Mouse (Mus musculus) midbrain, embryonic 14.5 days (tissue): ENCODE measurements around the gene Fmod. TPM values are rescaled to one million over a fixed set of nuclear protein-coding genes. Genes with fewer than 3 reads are reported as not detected.

ENCODE experiments used
- ATAC-seq: fragments of 200-750 bp; cut with Nextera tagmentation; 2 replicates; pipeline ENCODE4 v1.8.0; 2017; ENCODE audit warnings: moderate number of reproducible peaks, moderate library complexity; ENCODE audit not compliant: low FRiP score, low TSS enrichment
- DNase-seq: peaks from one replicate; pipeline ENCODE4 v3.0.0-alpha.2; 2015
- H3K27ac ChIP-seq: fragments of 300-500 bp; sonication (generic); replicated peaks from 2 replicates; pipeline ENCODE4 v1.5.1; 2014; ENCODE audit warnings: mild to moderate bottlenecking, low read depth, low read length, moderate library complexity
- H3K27me3 ChIP-seq: fragments of 300-500 bp; sonication (generic); 2 replicates; pipeline ENCODE4 v1.6.1; 2014; ENCODE audit warnings: low read length, control low read depth, mixed read lengths; ENCODE audit not compliant: control insufficient read depth, insufficient read depth
- H3K36me3 ChIP-seq: fragments of 300-500 bp; sonication (generic); 2 replicates; pipeline ENCODE4 v1.6.1; 2014; ENCODE audit warnings: low read length, control low read depth; ENCODE audit not compliant: control insufficient read depth, insufficient read depth
- H3K4me1 ChIP-seq: fragments of 300-500 bp; sonication (generic); 2 replicates; pipeline ENCODE4 v1.6.1; 2014; ENCODE audit warnings: mild to moderate bottlenecking, antibody characterized with exemption, low read length, control low read depth; ENCODE audit not compliant: control insufficient read depth, insufficient read depth
- H3K4me2 ChIP-seq: fragments of 300-500 bp; sonication (generic); 2 replicates; pipeline ENCODE4 v1.6.1; 2014; ENCODE audit warnings: mild to moderate bottlenecking, low read length, moderate library complexity
- H3K4me3 ChIP-seq: fragments of 300-500 bp; sonication (generic); replicated peaks from 2 replicates; pipeline ENCODE4 v1.5.1; 2014; ENCODE audit warnings: low read depth, low read length
- H3K9ac ChIP-seq: fragments of 300-500 bp; sonication (generic); replicated peaks from 2 replicates; pipeline ENCODE4 v1.6.1; 2014; ENCODE audit warnings: mild to moderate bottlenecking, low read length, moderate library complexity
- H3K9me3 ChIP-seq: fragments of 300-500 bp; sonication (generic); 2 replicates; pipeline ENCODE4 v1.6.1; 2016; ENCODE audit warnings: low read length, control low read depth, mixed read lengths; ENCODE audit not compliant: control insufficient read depth
- whole genome bisulfite sequencing: fragments of 180-500 bp; shearing (Covaris S2); extraction: QIAGEN DNeasy Blood & Tissue Kit; methylation state at CpG from one replicate; pipeline ENCODE4 v1.1.7; 2014; 5-methylcytosine and 5-hydroxymethylcytosine counted together
- polyA plus RNA-seq: library from polyadenylated mRNA; unstranded; fragments of >200 nt; fragmentation: Nextera tagmentation; extraction: Ambion mirVana; gene quantifications from 2 replicates; pipeline ENCODE4 v1.2.1, GENCODE M21; 2014

Fmod gene
- polyA plus RNA-seq, 1 experiment from 2014 or later, result 6.4 TPM

- no peaks in the 10 kb centered on the region for H3K27me3 ChIP-seq
- peaks cover 47% of the 10 kb centered on the region for H3K4me1 ChIP-seq
- H3K4me3 ChIP-seq, result peak overlapping the region; percentile 33
- H3K4me2 ChIP-seq, result peak overlapping the region; percentile 80
- peak overlapping the region; percentile 39; the same call in 1 of the 2 replicates for H3K9ac ChIP-seq
- no peak for ATAC-seq
- H3K27ac ChIP-seq, result peak overlapping the region; percentile 94
- H3K9me3 ChIP-seq, result no peaks in the 10 kb centered on the region
- no peaks in the 10 kb centered on the region for H3K36me3 ChIP-seq
- WGBS, result 70% methylated on average over 16 of the region's 16 CpGs
- no peak for DNase-seq
Measured at GRCm38 (mm10) chr1:134059739-134060695, 23.0 kb downstream of the Fmod start.

DNA sequence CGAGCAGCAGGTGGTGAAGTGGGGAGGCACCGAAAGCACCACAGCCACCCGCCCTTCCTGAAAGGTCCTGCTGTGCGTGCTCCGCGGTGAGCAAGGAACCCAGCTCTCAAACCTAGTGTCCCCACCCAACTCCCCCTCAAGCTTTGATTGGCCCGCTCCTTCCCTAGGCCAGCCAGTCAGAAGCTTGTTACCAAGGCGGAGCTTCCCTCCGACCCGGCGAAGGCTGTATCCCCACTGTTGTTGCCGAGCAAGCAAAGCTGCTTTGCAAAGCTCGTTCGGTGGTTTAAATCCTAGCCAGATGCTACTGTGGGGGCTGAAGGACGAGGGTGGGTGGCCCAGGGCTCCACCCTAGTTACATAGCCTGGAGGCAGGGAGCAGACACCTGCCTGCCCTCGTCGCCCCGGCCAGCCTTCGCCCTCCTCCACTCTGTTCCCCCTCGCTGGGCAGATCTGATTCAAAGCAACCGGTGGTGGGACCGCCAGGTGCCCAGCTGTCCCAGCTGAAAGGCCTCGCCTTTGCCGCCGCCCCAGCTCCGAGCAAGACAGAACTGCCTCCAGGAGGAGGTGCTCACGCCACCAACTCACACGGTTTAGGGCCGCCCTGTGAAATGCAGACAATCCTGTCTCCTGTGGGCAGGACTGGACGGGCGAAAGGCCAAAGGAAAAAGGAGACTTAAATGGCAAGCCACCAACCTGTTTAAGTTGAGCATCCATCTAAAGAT lies 24.0 kb downstream of the Fmod start:
- Histone ChIP-seq H3K4me3 (peak overlapping the region; percentile 33), H3K9me3 (no peaks in the 10 kb centered on the region), H3K27ac (peak overlapping the region; percentile 94), H3K4me1 (peaks cover 56% of the 10 kb centered on the region), H3K27me3 (no peaks in the 10 kb centered on the region), H3K4me2 (peak overlapping the region; percentile 80), H3K36me3 (no peaks in the 10 kb centered on the region), H3K9ac (peak overlapping the region; percentile 62)
- ATAC-seq, result peak; percentile 75
- 1% methylated on average over 31 of the region's 31 CpGs for WGBS
- peak; percentile 93 for DNase-seq

DNA sequence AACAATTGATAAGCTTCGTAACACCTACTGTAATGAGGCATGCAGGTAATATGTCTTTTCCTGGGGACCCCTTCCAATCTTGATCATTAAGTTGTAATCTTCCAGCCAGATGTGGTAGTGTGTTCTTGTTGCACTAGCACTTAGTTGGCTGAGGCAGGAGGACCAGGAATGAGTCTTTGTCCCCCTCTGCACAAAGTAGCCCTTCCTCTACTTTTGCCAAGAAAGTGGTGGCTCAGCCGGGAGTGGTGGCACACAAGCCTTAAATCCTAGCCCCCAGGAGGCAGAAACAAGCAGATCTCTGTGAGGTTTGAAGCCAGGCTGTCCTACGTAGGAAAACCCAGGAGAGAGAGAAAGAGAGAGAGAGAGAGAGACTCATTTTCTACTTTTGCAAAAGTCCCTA lies 24.9 kb downstream of the Fmod start:
- peak overlapping the region; percentile 94 for H3K27ac ChIP-seq
- WGBS, result 33% methylated on average over 3 of the region's 3 CpGs
- no peaks in the 10 kb centered on the region for H3K36me3 ChIP-seq
- H3K4me2 ChIP-seq, result peak overlapping the region; percentile 80; the same call in 1 of the 2 replicates
- H3K4me1 ChIP-seq, result peaks cover 63% of the 10 kb centered on the region
- DNase-seq (no peak), ATAC-seq (no peak)
- H3K4me3 ChIP-seq, result no peak overlapping the region
- H3K9ac ChIP-seq, result no peak overlapping the region
- no peaks in the 10 kb centered on the region for H3K9me3 ChIP-seq
- no peaks in the 10 kb centered on the region for H3K27me3 ChIP-seq

- H3K27me3 ChIP-seq, result no peaks in the 10 kb centered on the region
- peaks cover 68% of the 10 kb centered on the region for H3K4me1 ChIP-seq
- ATAC-seq (peak; percentile 60), DNase-seq (peak; percentile 90)
- peak overlapping the region; percentile 94 for H3K27ac ChIP-seq
- no peaks in the 10 kb centered on the region for H3K36me3 ChIP-seq
- no peak overlapping the region for H3K4me3 ChIP-seq
- WGBS, result 3% methylated on average over 11 of the region's 11 CpGs
- H3K9ac ChIP-seq, result peak overlapping the region; percentile 39
- no peaks in the 10 kb centered on the region for H3K9me3 ChIP-seq
- H3K4me2 ChIP-seq, result peak overlapping the region; percentile 80
Measured at GRCm38 (mm10) chr1:134062411-134063085, 25.5 kb downstream of the Fmod start.

DNA sequence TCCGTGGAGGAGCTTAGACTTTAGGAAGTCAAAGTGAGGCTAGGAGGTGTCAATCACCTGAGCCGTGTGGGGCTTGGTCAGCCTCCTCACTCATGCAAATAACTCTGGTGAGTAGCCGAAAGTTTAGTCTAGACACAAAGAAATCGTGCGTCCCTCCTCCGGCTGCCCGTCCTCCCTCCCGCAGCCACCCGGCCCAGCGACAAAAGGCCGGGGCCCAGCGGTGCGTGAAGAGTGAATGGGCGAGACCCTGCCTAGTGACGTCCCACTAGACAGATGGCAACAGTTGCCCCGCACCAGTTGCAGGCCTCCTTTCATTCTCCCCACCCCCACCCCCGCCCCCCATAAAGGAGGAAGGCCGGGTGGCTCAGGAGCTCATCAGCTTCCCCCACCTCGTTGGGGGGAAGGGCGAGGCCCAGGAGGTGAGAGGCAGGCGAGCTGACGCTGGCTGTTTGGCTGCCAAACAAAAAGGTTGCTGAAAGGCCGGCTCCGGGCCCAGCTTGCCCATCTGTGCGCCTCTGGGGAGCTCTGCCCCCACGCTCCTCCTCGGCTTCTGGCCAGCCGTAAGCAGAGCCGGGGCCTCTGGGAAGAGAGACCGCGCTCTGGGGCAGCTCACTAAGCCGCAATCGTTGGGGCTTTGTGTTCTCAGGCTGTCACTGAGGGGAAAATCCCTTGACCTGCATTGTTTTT lies 26.2 kb downstream of the Fmod start:
- ATAC-seq (peak; percentile 73), DNase-seq (peak; percentile 88)
- Histone ChIP-seq H3K9ac (peak overlapping the region; percentile 39), H3K9me3 (no peaks in the 10 kb centered on the region), H3K27me3 (no peaks in the 10 kb centered on the region), H3K4me3 (no peak overlapping the region), H3K36me3 (no peaks in the 10 kb centered on the region), H3K4me1 (peaks cover 68% of the 10 kb centered on the region), H3K27ac (peak overlapping the region; percentile 94), H3K4me2 (peak overlapping the region; percentile 80)
- under 1% methylated on average over 33 of the region's 33 CpGs for WGBS

DNA sequence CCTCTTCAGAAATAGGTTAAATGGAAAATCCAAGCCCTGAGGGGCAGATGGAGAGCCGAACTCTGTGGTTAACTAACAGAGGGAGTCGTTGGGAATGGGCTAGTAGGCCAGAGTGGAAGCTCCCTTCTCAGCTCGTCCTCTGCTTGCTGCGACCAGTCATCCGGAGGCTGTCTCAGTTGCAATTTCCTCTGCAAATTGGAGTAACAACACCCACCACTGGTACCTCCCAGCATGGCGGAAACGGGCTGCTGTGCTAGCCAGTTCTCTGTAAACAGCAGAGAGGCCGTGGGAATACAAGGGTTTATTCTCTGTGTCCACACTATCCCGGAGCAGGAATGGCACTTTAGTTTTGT lies 26.7 kb downstream of the Fmod start:
- peak overlapping the region; percentile 94 for H3K27ac ChIP-seq
- peak overlapping the region; percentile 39 for H3K9ac ChIP-seq
- peaks cover 68% of the 10 kb centered on the region for H3K4me1 ChIP-seq
- DNase-seq, result no peak
- no peaks in the 10 kb centered on the region for H3K27me3 ChIP-seq
- no peaks in the 10 kb centered on the region for H3K9me3 ChIP-seq
- WGBS, result 2% methylated on average over 9 of the region's 9 CpGs
- H3K4me2 ChIP-seq, result peak overlapping the region; percentile 80
- no peaks in the 10 kb centered on the region for H3K36me3 ChIP-seq
- ATAC-seq, result no peak
- H3K4me3 ChIP-seq, result no peak overlapping the region

GRCm38 (mm10) chr1:134064296-134064831 lies 27.3 kb downstream of the Fmod start:
- Histone ChIP-seq H3K36me3 (no peaks in the 10 kb centered on the region), H3K4me3 (no peak overlapping the region), H3K4me1 (peaks cover 68% of the 10 kb centered on the region), H3K27ac (peak overlapping the region; percentile 94), H3K9me3 (no peaks in the 10 kb centered on the region), H3K27me3 (no peaks in the 10 kb centered on the region), H3K9ac (no peak overlapping the region), H3K4me2 (peak overlapping the region; percentile 80)
- ATAC-seq (no peak), DNase-seq (no peak)
- 60% methylated on average over 2 of the region's 2 CpGs for WGBS
